Mouse (Mus musculus) C2C12 (cell line): Measurements from ENCODE around the gene Usp49. TPM values are rescaled to one million over a fixed set of nuclear protein-coding genes. Genes with fewer than 3 reads are reported as not detected.

Source experiments
- H3K27me3 ChIP-seq: one replicate; pipeline ENCODE4 v1.6.1; 2011; ENCODE audit not compliant: control insufficient read depth, insufficient read depth, insufficient read length
- H3K36me3 ChIP-seq: one replicate; pipeline ENCODE4 v1.6.1; 2011; ENCODE audit not compliant: control insufficient read depth, insufficient read depth
- H3K4me3 ChIP-seq: one replicate; pipeline ENCODE4 v1.5.1; 2011; ENCODE audit warnings: mild to moderate bottlenecking, control low read depth; ENCODE audit not compliant: poor library complexity, insufficient read depth, severe bottlenecking
- H3K79me2 ChIP-seq: one replicate; pipeline ENCODE4 v1.6.1; 2011; ENCODE audit not compliant: control insufficient read depth, insufficient read depth
- H3K79me3 ChIP-seq: one replicate; pipeline ENCODE4 v1.6.1; 2011; ENCODE audit warnings: low read depth, control low read depth
- H3ac ChIP-seq: one replicate; pipeline ENCODE3; 2011; ENCODE audit warnings: low read depth; ENCODE audit not compliant: control insufficient read depth, insufficient read length
- CEBPB ChIP-seq: IDR thresholded peaks from one replicate; pipeline ENCODE4 v1.6.1; 2011; ENCODE audit warnings: low read depth, mild to moderate bottlenecking, control low read depth, moderate library complexity
- CTCF ChIP-seq: IDR thresholded peaks from one replicate; pipeline ENCODE4 v1.5.1; 2011; ENCODE audit not compliant: control insufficient read depth, insufficient read depth, insufficient read length
- FOSL1 ChIP-seq: IDR thresholded peaks from one replicate; pipeline ENCODE4 v1.8.0; 2011; ENCODE audit warnings: mild to moderate bottlenecking, low read length; ENCODE audit not compliant: poor library complexity, insufficient read depth, severe bottlenecking
- MAX ChIP-seq: IDR thresholded peaks from one replicate; pipeline ENCODE4 v1.6.1; 2011; ENCODE audit warnings: mild to moderate bottlenecking, control low read depth
- MYOD1 ChIP-seq: IDR thresholded peaks from one replicate; pipeline ENCODE4 v1.6.1; 2011; ENCODE audit warnings: low read depth; ENCODE audit not compliant: control insufficient read depth, insufficient read length
- MYOG ChIP-seq: IDR thresholded peaks from one replicate; pipeline ENCODE4 v1.6.1; 2011; ENCODE audit not compliant: control insufficient read depth, insufficient read length; ENCODE audit errors: extremely low read depth
- USF1 ChIP-seq: IDR thresholded peaks from one replicate; pipeline ENCODE4 v1.6.1; 2011; ENCODE audit warnings: low read depth, mild to moderate bottlenecking, control low read depth, moderate library complexity
- polyA plus RNA-seq: library from polyadenylated mRNA; unstranded; fragments of >200 nt; fragmentation: generic; extraction: Trizol; gene quantifications from one replicate; pipeline ENCODE4 v1.2.1, GENCODE M21; 2012; ENCODE audit warnings: missing spikeins

Gene Usp49
- polyA plus RNA-seq, 1 experiment = 3.2 TPM

DNA sequence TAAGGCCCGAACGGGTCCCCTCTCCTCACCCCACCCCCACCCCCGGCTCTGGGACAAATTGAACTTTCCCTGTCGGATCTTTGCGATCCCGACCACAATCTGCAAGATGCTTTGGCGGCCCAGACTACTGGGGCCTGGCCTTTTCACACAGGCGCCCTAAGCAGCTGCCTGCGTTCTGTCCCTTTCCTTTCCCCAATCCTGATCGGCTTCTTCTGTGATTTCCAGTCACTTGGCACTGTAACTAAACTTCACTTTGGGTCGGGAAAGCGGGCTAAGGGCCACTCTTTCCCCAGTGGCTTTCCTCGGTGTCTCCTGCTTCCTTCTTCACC is 36.7 kb upstream of the Usp49 start:
- TF ChIP-seq FOSL1 (no peak), MYOD1 (no peak), CEBPB (no peak), MAX (no peak), USF1 (no peak), CTCF (no peak), MYOG (no peak)
- Histone ChIP-seq H3K79me2 (peaks cover 34% of the 10 kb centered on the region), H3ac (peak overlapping the region; percentile 85), H3K27me3 (no peaks in the 10 kb centered on the region), H3K4me3 (peak overlapping the region; percentile 84), H3K79me3 (peaks cover 24% of the 10 kb centered on the region), H3K36me3 (peaks cover 17% of the 10 kb centered on the region)

DNA sequence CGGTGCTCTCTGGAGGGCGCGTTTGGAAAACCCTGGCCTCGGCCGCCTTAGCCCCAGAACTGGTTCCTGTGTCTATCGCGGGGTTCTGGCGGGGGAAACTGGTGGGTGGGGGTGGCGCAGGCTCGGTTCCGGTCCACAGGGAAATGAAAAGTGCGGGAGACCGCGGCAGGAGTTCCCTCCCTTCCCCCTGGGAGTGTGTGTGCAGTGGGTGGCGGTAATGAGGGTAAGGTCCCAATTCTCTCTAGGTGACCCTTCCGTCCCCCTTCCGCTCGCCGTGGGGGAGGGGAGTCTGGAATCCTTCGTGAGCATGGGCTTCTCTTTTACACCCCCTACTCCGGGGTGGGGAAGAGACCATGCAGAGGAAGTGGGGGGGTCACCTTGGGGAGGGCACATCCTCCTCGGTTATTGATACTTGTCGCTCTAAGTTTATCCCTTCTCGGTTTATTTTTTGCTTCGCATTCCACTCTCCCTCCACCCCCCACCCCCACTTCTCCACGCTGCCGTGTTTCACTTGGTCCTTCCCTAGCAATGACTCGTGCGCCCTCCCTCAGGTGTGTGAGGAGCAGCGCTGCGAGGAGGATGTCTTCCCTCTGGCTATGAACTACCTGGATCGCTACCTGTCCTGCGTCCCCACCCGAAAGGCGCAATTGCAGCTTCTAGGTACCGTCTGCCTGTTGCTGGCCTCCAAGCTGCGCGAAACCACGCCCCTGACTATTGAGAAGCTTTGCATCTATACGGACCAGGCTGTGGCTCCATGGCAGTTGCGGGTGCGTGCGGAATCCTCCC is 36.1 kb upstream of the Usp49 start:
- Histone ChIP-seq H3K27me3 (no peaks in the 10 kb centered on the region), H3K79me3 (peaks cover 24% of the 10 kb centered on the region), H3K36me3 (peaks cover 23% of the 10 kb centered on the region), H3K4me3 (peak overlapping the region; percentile 84), H3K79me2 (peaks cover 34% of the 10 kb centered on the region), H3ac (peak overlapping the region; percentile 85)
- TF ChIP-seq CEBPB (no peak), USF1 (no peak), CTCF (no peak), MYOD1 (no peak), FOSL1 (no peak), MYOG (no peak), MAX (no peak)

DNA sequence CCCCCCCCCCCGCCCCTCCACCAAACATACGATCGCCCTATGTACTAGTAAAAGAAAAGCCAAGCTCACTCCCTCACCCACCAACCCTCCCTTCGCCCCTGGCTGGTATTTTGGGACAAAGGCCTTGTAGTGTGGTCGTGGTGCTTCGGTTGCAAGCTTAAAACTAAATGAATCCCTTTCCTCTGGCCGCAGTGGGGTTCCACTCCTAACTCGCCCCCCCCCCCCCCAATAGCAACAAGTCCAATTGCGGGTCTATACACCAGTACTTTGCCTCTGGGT is 35.6 kb upstream of the Usp49 start:
- H3K27me3 ChIP-seq = no peaks in the 10 kb centered on the region

DNA sequence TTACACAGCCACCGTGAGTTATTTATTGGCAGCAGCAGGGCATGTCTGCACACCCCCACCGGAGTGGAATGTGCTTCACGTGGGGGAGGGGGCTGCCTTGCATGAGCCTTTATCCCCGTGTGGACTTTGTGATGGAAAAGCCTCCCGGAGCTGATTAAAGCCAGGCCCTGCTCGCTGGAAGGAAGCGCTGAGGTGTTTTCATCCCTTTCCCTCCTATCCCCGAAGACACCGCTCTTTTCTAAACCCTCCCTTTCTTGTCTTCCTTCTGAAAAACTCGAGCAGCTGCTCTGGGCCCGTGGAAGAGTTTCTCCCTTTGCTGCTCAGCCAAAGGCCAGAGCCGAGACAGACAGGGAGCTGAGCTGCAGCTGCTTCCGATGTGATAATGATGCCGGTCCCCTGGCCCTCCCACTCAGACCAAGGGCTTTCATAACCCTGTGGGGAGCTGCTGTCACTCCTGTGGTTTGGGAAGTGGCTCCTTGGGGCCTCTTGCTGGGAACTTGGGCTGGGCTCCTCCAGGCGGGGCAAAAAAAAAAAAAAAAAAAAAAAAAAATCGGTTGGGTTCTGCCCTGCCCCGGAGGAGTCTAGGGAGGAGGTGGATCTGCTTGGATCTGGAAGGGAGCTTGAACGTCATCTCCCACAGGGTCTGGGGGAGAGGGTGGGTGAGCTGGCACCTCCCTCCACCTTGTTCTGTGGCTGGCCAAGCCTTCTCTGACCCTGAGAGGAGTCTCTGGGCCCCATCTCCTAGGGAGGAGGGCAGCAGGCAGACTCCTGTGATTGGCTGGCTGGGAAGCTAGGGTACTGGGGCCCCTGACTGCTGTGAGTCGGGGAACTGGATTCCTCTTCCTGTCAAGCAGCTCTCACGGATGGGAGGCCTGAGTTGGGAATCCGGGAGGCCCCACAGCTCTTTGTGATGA is 35.0 kb upstream of the Usp49 start:
- peak overlapping the region; percentile 84 for H3K4me3 ChIP-seq

More for the DNA sequence above, 35.6 kb upstream of the Usp49 start:
- Histone ChIP-seq H3K36me3 (peaks cover 27% of the 10 kb centered on the region), H3K79me3 (peaks cover 24% of the 10 kb centered on the region), H3K79me2 (peaks cover 34% of the 10 kb centered on the region), H3ac (peak overlapping the region; percentile 64), H3K4me3 (peak overlapping the region; percentile 84)
- TF ChIP-seq MYOD1 (no peak), FOSL1 (no peak), MAX (no peak), USF1 (no peak), CTCF (no peak), MYOG (no peak), CEBPB (no peak)

DNA sequence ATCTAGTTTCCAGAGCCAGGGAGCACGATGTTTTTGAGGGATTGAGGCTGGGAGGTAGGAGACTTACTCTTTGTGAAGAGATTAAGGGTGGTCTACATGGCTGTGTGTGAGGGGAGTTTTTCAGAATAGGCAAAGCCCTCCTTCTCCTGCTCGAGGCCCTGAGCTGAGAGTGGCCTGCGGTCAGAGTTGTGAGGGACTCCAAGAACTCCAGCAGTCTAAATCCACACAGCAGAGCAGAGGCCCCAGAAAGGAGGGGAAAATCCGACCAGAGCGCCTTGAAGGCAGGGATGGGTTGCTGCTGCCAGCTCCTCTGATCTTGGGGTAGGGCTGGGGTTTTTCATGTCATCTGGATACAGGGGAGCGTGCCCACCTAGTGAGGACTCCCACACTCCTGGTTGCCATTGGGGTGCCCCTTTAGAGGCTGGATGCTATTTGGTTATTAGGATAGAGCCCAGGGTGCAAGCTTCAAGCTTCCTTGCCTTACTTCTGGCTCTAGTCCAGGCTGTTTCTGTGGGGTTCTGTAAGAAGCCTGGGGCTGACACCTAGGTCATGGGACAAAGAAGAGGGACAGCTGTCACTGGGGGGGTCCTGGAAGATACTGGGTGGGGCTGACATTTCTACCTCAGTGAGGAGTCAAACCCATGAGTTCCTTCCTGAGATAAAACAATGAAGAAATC is 34.2 kb upstream of the Usp49 start:
- Histone ChIP-seq H3K4me3 (peak overlapping the region; percentile 2), H3ac (peak overlapping the region; percentile 69), H3K27me3 (no peaks in the 10 kb centered on the region), H3K36me3 (peaks cover 40% of the 10 kb centered on the region), H3K79me3 (peaks cover 24% of the 10 kb centered on the region), H3K79me2 (peaks cover 34% of the 10 kb centered on the region)
- TF ChIP-seq CTCF (no peak), USF1 (no peak), FOSL1 (no peak), MYOG (no peak), MYOD1 (no peak), CEBPB (no peak), MAX (no peak)

More for the DNA sequence above, 35.0 kb upstream of the Usp49 start:
- Histone ChIP-seq H3K27me3 (no peaks in the 10 kb centered on the region), H3K36me3 (peaks cover 32% of the 10 kb centered on the region), H3ac (peak overlapping the region; percentile 69), H3K79me3 (peaks cover 24% of the 10 kb centered on the region), H3K79me2 (peaks cover 34% of the 10 kb centered on the region)
- TF ChIP-seq MYOD1 (peak; percentile 76), CTCF (no peak), MYOG (no peak), CEBPB (peak; percentile 28)
